Mouse (Mus musculus) midbrain, embryonic 14.5 days (tissue): ENCODE results near the gene Cryba2. TPM values are rescaled to one million over a fixed set of nuclear protein-coding genes. Genes with fewer than 3 reads are reported as not detected.

Experiments
- ATAC-seq: fragments of 200-750 bp; cut with Nextera tagmentation; 2 replicates; pipeline ENCODE4 v1.8.0; 2017; ENCODE audit warnings: moderate number of reproducible peaks, moderate library complexity; ENCODE audit not compliant: low FRiP score, low TSS enrichment
- DNase-seq: peaks from one replicate; pipeline ENCODE4 v3.0.0-alpha.2; 2015
- H3K27ac ChIP-seq: fragments of 300-500 bp; sonication (generic); replicated peaks from 2 replicates; pipeline ENCODE4 v1.5.1; 2014; ENCODE audit warnings: mild to moderate bottlenecking, low read depth, low read length, moderate library complexity
- H3K27me3 ChIP-seq: fragments of 300-500 bp; sonication (generic); 2 replicates; pipeline ENCODE4 v1.6.1; 2014; ENCODE audit warnings: low read length, control low read depth, mixed read lengths; ENCODE audit not compliant: control insufficient read depth, insufficient read depth
- H3K36me3 ChIP-seq: fragments of 300-500 bp; sonication (generic); 2 replicates; pipeline ENCODE4 v1.6.1; 2014; ENCODE audit warnings: low read length, control low read depth; ENCODE audit not compliant: control insufficient read depth, insufficient read depth
- H3K4me1 ChIP-seq: fragments of 300-500 bp; sonication (generic); 2 replicates; pipeline ENCODE4 v1.6.1; 2014; ENCODE audit warnings: mild to moderate bottlenecking, antibody characterized with exemption, low read length, control low read depth; ENCODE audit not compliant: control insufficient read depth, insufficient read depth
- H3K4me2 ChIP-seq: fragments of 300-500 bp; sonication (generic); 2 replicates; pipeline ENCODE4 v1.6.1; 2014; ENCODE audit warnings: mild to moderate bottlenecking, low read length, moderate library complexity
- H3K4me3 ChIP-seq: fragments of 300-500 bp; sonication (generic); replicated peaks from 2 replicates; pipeline ENCODE4 v1.5.1; 2014; ENCODE audit warnings: low read depth, low read length
- H3K9ac ChIP-seq: fragments of 300-500 bp; sonication (generic); replicated peaks from 2 replicates; pipeline ENCODE4 v1.6.1; 2014; ENCODE audit warnings: mild to moderate bottlenecking, low read length, moderate library complexity
- H3K9me3 ChIP-seq: fragments of 300-500 bp; sonication (generic); 2 replicates; pipeline ENCODE4 v1.6.1; 2016; ENCODE audit warnings: low read length, control low read depth, mixed read lengths; ENCODE audit not compliant: control insufficient read depth
- WGBS: fragments of 180-500 bp; shearing (Covaris S2); extraction: QIAGEN DNeasy Blood & Tissue Kit; methylation state at CpG from one replicate; pipeline ENCODE4 v1.1.7; 2014; 5-methylcytosine and 5-hydroxymethylcytosine counted together
- polyA plus RNA-seq: library from polyadenylated mRNA; unstranded; fragments of >200 nt; fragmentation: Nextera tagmentation; extraction: Ambion mirVana; gene quantifications from 2 replicates; pipeline ENCODE4 v1.2.1, GENCODE M21; 2014

The Cryba2 gene
- polyA plus RNA-seq, 1 experiment from 2014 or later = not detected

DNA sequence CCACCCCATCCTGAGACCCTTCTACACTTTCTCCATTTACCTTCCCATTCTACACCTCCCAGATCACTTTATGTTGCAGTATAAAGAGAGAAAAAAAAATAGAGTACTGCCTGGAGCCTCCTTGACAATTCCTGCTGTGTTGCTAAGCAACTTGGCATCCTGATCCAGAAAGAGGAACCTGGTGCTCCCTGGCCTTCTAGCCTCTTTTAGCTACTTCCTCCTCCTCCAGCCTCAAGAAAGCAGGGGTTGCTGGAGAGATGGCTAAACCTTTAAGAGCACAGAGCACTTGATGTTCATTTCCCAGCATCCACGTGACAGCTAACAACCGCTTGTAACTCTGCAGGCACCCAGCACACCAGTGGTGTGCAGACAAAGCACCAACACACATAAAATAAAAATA, 20.7 kb downstream of the Cryba2 start:
- no peak overlapping the region for H3K27ac ChIP-seq
- no peak overlapping the region for H3K4me2 ChIP-seq
- DNase-seq (no peak), ATAC-seq (no peak)
- no peaks in the 10 kb centered on the region for H3K9me3 ChIP-seq
- H3K4me3 ChIP-seq = no peak overlapping the region
- no peaks in the 10 kb centered on the region for H3K36me3 ChIP-seq
- no peaks in the 10 kb centered on the region for H3K27me3 ChIP-seq
- 60% methylated on average over 2 of the region's 2 CpGs for WGBS
- no peaks in the 10 kb centered on the region for H3K4me1 ChIP-seq
- H3K9ac ChIP-seq = 0 out of 2 replicates have a peak overlapping the region, but pooled peaks have one; percentile 6

- ATAC-seq = no peak
- no peaks in the 10 kb centered on the region for H3K36me3 ChIP-seq
- H3K27me3 ChIP-seq = no peaks in the 10 kb centered on the region
- no peak overlapping the region for H3K4me3 ChIP-seq
- H3K4me2 ChIP-seq = no peak overlapping the region
- no peaks in the 10 kb centered on the region for H3K9me3 ChIP-seq
- H3K27ac ChIP-seq = no peak overlapping the region
- peak; percentile 8 for DNase-seq
- H3K4me1 ChIP-seq = peaks cover 27% of the 10 kb centered on the region
- H3K9ac ChIP-seq = no peak overlapping the region
These were observed 31.2 kb downstream of the Cryba2 start for GRCm38 (mm10) chr1:74861783-74862182.

DNA sequence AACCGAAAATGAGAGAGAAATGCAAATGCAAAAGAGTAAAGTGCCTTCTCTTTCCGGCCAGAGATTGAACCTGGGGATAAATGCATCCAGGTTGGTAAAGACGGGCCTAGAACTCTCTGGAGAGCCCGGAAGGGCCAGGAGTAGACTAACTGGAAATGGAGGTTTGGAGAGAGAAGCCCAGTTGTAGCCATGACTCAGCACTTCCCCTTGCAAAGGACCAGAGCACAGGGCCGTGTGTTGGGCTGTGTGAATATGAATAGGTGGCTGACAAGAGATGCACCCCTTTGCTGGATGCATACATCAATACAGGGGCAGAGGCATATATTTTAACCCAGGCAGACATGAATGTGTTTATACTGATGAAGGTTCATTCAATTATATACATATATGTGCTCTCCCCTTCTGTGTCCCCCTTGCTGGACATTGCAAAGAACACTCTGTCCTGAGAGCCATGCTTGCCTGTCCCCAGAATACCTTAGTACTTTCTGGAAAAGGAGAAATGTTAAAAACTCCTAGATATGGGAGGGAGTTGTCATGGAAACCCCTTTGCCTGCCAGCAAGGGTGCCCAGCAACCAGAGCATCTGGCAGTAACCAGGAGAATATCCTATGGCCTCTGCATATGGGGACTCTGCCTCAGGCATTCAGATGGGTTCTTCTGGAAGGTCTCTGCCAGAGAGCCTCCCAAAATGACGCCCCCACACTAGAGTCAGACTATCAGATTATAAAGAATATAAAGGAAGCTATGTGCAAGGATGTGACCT, 33.5 kb downstream of the Cryba2 start:
- Histone ChIP-seq H3K4me2 (peak overlapping the region; percentile 92), H3K9me3 (no peaks in the 10 kb centered on the region), H3K4me3 (peak overlapping the region; percentile 94), H3K36me3 (no peaks in the 10 kb centered on the region), H3K4me1 (peaks cover 29% of the 10 kb centered on the region), H3K27me3 (no peaks in the 10 kb centered on the region), H3K9ac (peak overlapping the region; percentile 96; the same call in 1 of the 2 replicates), H3K27ac (no peak overlapping the region)
- DNase-seq (peak; percentile 35), ATAC-seq (no peak)
- WGBS = 26% methylated on average over 6 of the region's 6 CpGs

DNA sequence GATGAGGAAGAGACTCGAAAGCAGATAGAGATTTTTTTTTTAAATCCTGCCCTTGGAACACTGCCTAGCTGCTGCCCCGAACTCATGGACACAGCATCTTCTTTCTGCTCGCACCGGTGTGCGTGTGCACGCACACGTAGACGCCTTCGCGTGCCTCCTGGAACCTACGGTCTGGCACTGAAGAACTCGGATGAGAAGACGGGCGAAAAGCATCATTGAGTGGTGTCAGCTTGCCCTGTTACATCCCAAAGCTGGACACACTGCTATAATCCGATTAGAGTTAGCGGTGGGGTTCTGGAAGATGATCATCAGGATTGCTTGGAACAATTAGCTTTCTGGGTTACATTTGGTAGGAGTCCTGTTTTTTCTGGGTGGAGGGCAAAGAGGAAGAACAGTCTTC, 34.1 kb downstream of the Cryba2 start:
- Histone ChIP-seq H3K4me1 (peaks cover 35% of the 10 kb centered on the region), H3K27ac (peak overlapping the region; percentile 20; the same call in 1 of the 2 replicates), H3K9ac (peak overlapping the region; percentile 96), H3K4me3 (peak overlapping the region; percentile 94), H3K9me3 (no peaks in the 10 kb centered on the region), H3K36me3 (no peaks in the 10 kb centered on the region), H3K27me3 (no peaks in the 10 kb centered on the region), H3K4me2 (peak overlapping the region; percentile 92)
- ATAC-seq (no peak), DNase-seq (peak; percentile 52)
- WGBS = 2% methylated on average over 16 of the region's 16 CpGs

GRCm38 (mm10) chr1:74858171-74858719, 34.7 kb downstream of the Cryba2 start:
- peak; percentile 62 for ATAC-seq
- peak; percentile 95 for DNase-seq
- H3K9me3 ChIP-seq = no peaks in the 10 kb centered on the region
- peak overlapping the region; percentile 96 for H3K9ac ChIP-seq
- no peaks in the 10 kb centered on the region for H3K36me3 ChIP-seq
- peak overlapping the region; percentile 53 for H3K27ac ChIP-seq
- H3K27me3 ChIP-seq = no peaks in the 10 kb centered on the region
- peak overlapping the region; percentile 94 for H3K4me3 ChIP-seq
- peaks cover 37% of the 10 kb centered on the region for H3K4me1 ChIP-seq
- WGBS = 0% methylated on average over 29 of the region's 29 CpGs
- peak overlapping the region; percentile 92 for H3K4me2 ChIP-seq

DNA sequence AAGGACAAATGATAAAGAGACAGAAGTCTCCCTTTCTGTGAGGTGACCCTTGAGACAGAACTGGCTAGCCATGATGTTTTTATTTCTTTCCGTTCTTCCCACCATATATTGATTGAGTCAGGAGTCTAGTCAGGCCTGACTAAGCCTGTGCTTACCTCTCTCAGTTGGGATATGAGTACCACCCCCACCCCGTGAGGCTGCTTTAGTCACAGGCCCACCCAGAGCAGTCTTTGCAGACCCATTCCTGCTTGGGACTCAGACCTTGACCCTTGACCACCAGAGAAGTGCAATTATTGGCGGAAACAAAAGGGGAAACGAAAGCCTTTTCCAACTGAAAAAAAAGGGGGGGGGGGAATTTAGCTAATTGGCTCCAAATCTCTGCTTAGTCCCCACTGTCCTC, 35.3 kb downstream of the Cryba2 start:
- 3% methylated on average over 4 of the region's 4 CpGs for WGBS
- Histone ChIP-seq H3K4me3 (peak overlapping the region; percentile 94), H3K9me3 (no peaks in the 10 kb centered on the region), H3K9ac (peak overlapping the region; percentile 96), H3K36me3 (no peaks in the 10 kb centered on the region), H3K27me3 (no peaks in the 10 kb centered on the region), H3K27ac (peak overlapping the region; percentile 53), H3K4me1 (peaks cover 37% of the 10 kb centered on the region), H3K4me2 (peak overlapping the region; percentile 92)
- peak; percentile 36 for DNase-seq
- ATAC-seq = no peak

GRCm38 (mm10) chr1:74857201-74857600, 35.7 kb downstream of the Cryba2 start:
- no peaks in the 10 kb centered on the region for H3K27me3 ChIP-seq
- 3% methylated on average over 20 of the region's 20 CpGs for WGBS
- no peaks in the 10 kb centered on the region for H3K9me3 ChIP-seq
- peak overlapping the region; percentile 96 for H3K9ac ChIP-seq
- H3K27ac ChIP-seq = no peak overlapping the region; the same call in 1 of the 2 replicates
- DNase-seq = peak; percentile 27
- ATAC-seq = no peak
- peaks cover 39% of the 10 kb centered on the region for H3K4me1 ChIP-seq
- H3K4me2 ChIP-seq = peak overlapping the region; percentile 92
- no peaks in the 10 kb centered on the region for H3K36me3 ChIP-seq
- peak overlapping the region; percentile 94 for H3K4me3 ChIP-seq

DNA sequence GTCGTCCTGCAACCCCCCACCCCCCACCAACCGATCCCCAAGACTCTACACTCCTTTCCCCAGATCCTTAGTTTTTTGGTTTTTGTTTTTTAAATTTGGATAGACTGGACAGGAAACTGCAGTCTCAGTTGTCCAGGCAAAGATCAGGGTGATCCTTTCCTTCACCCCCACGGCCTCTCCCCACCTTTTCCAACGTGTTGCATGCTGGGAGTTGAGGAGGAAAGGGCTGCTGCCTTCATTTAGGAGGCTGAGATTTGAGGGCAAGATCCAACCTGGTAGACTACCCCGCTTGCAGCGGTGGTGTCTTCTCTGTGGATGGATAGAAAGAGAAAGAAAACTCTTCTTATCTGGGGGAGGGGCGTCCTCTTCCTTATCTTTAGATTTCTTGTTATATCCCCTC, 36.2 kb downstream of the Cryba2 start:
- H3K4me2 ChIP-seq = peak overlapping the region; percentile 92
- no peak for ATAC-seq
- peak; percentile 59 for DNase-seq
- H3K9ac ChIP-seq = peak overlapping the region; percentile 96
- no peaks in the 10 kb centered on the region for H3K9me3 ChIP-seq
- H3K27ac ChIP-seq = no peak overlapping the region; the same call in 1 of the 2 replicates
- WGBS = under 1% methylated on average over 7 of the region's 7 CpGs
- no peaks in the 10 kb centered on the region for H3K36me3 ChIP-seq
- peak overlapping the region; percentile 94 for H3K4me3 ChIP-seq
- H3K4me1 ChIP-seq = peaks cover 43% of the 10 kb centered on the region
- H3K27me3 ChIP-seq = no peaks in the 10 kb centered on the region

- no peaks in the 10 kb centered on the region for H3K36me3 ChIP-seq
- peak overlapping the region; percentile 96 for H3K9ac ChIP-seq
- H3K9me3 ChIP-seq = no peaks in the 10 kb centered on the region
- ATAC-seq = no peak
- no peak for DNase-seq
- peak overlapping the region; percentile 94 for H3K4me3 ChIP-seq
- 1% methylated on average over 11 of the region's 11 CpGs for WGBS
- peak overlapping the region; percentile 92 for H3K4me2 ChIP-seq
- H3K27me3 ChIP-seq = no peaks in the 10 kb centered on the region
- peak overlapping the region; percentile 91; the same call in 1 of the 2 replicates for H3K27ac ChIP-seq
- H3K4me1 ChIP-seq = peaks cover 47% of the 10 kb centered on the region
These were observed 36.6 kb downstream of the Cryba2 start for GRCm38 (mm10) chr1:74856439-74856720.
